Mouse (Mus musculus): ENCODE measurements around the gene Cdh20.

DNA sequence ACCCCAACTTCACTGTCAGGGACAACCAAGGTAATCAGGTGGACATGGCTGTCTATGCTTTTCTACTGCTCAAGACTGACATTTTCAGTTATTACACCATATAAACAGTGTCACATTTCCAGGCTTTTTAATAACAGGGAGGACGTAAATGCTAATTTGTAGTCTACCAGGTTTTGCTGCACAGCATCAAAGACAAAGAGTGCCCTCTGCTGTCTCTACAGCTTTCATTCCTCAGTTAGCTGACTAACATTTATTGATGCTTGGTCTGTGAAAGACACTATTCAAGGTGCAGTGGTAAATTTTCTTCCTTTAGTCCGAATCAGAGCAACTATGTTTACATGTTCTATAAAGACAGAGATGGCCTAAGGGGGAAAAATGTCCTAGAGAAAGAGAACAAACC lies 210.7 kb downstream of the Cdh20 start:
- TF ChIP-seq POLR2A (IDR thresholded peaks at IDR 0.05; ENCODE audit: insufficient read depth, low read length) (no peak), EP300 (IDR thresholded peaks at IDR 0.05; ENCODE audit: insufficient read depth, low read depth, low read length) (no peak)
